Mouse (Mus musculus) small intestine, adult 2 months (tissue): ENCODE measurements around the gene Smim23.

ENCODE experiments used
- CTCF ChIP-seq: fragments of 200-500 bp; IDR thresholded peaks from 2 replicates; pipeline ENCODE4 v1.5.1; 2012; ENCODE audit warnings: low read depth, mild to moderate bottlenecking, control low read depth, inconsistent platforms, low read length, moderate library complexity, mixed read lengths; ENCODE audit not compliant: insufficient replicate concordance, insufficient read length; ENCODE audit errors: extremely low read depth
- POLR2A ChIP-seq: fragments of 200-500 bp; IDR thresholded peaks from 2 replicates; pipeline ENCODE4 v1.6.1; 2012; ENCODE audit warnings: low read depth, mild to moderate bottlenecking, control low read depth, inconsistent platforms, low read length, moderate library complexity

- TF ChIP-seq POLR2A (no peak), CTCF (no peak)
Observed at GRCm38 (mm10) chr11:32798445-32798844, 26.0 kb downstream of the Smim23 start.
